Mouse (Mus musculus) 3T3-L1 (cell line): ENCODE measurements around the gene Lipo2.
"Not testable (repeated sequence)": the region's sequence is repeated elsewhere in the genome, so short reads cannot be mapped to it uniquely, and the experiment has no call there.

ENCODE experiments used
- DNase-seq: peaks from one replicate; pipeline ENCODE4 v3.0.0-alpha.2; 2015; ENCODE audit warnings: low read depth, low spot score

Lipo2 gene

DNA sequence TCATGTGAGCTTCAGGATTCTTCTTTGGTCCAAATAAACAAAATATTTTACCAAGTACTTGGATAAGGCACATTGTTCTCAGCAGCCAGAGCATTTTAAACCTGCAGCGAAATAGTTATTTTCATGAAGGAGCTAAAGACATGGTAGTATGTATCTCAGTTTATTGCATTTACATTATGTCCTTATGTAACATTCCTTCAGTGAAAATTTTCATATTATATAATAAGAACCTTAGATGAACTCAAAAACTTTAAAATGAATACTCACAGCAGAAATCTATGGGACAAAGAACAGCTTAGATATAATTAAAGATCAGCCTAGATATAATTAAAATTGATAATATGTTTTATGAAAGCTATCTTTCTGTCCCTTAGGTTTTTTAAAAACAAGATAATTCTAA is at the start of gene Lipo2:
Gene Lipo2, minus strand, starts transcription at position 101 of the 400 bp plus-strand sequence.
- DNase-seq: not testable (repeated sequence)

- DNase-seq: not testable (repeated sequence)
Observed at GRCm38 (mm10) chr19:33787359-33787758, 36.2 kb upstream of the Lipo2 start, which contains the start of gene Lipo1. TSS of gene Lipo1 (minus strand) at chr19:33787459.

- DNase-seq: no peak
Observed at GRCm38 (mm10) chr19:33786576-33787277, 35.6 kb upstream of the Lipo2 start.

DNA sequence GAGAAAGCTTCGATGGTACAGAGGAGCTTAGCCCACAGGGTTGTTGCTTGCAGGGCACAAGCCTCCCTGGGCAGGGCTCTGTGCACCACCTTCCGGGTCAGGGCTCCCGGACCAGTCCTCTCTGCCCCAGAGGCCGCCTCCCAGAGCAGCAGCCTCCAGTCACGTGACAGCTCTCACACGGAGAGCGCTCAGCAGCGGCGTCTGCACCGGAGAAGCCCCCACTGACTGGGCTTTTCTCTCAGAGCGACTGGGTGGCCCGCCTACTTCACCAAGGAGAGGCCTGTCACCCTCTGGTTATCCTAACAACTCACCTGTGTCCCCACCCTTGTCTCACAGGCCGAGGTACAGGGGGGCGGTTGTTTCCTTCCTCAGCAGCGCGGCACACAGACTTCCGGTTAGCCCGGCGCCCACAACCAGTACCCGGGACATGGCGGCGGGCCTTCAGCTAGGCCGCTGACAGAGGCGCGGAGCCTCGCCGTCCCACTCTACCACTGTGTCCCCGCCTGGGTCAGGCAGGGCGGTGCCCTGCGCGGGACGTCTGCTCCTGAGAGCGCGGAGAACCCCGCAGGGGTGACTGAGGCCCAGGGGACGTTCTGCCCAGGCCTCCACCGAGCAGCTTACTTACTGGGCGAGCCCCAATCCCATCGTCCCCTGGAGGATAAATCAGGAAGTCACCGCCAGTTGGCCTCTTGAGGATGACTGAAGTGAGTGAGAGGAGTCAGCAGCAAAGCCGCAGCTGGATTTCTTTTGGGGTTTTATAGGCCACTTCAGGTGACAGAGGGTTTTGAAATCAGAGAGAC is 10.3 kb upstream of the Lipo2 start, which contains the start of gene Lipo3:
Gene Lipo3, minus strand, starts transcription at position 665 of the 800 bp plus-strand sequence.
- not testable (repeated sequence) for DNase-seq
